Mouse (Mus musculus) MEL (cell line): ENCODE data around the gene Xlr5a. TPM values are rescaled to one million over a fixed set of nuclear protein-coding genes. Genes with fewer than 3 reads are reported as not detected.
"Not testable (repeated sequence)": the region's sequence is repeated elsewhere in the genome, so short reads cannot be mapped to it uniquely, and the experiment has no call there.

Experiments
- DNase-seq: peaks from one replicate; pipeline ENCODE4 v3.0.0; 2011; ENCODE audit warnings: low read depth, low spot score
- H3K27ac ChIP-seq: 2 replicates; pipeline ENCODE4 v1.5.1; 2012; ENCODE audit warnings: low read depth, mild to moderate bottlenecking, control low read depth, low read length, moderate library complexity; ENCODE audit not compliant: control insufficient read depth
- H3K27me3 ChIP-seq, 2 experiments: fragments of 150-350 bp in 1 of 2; sonication (generic) in 1 of 2; 2 replicates each; pipeline ENCODE4 v1.6.1; 2012; ENCODE audit warnings: low read length in 2 of 2, mild to moderate bottlenecking in 2 of 2, improper control_type of control experiment in 1 of 2, moderate library complexity in 1 of 2; ENCODE audit not compliant: insufficient read depth in 2 of 2, control insufficient read depth in 1 of 2
- H3K36me3 ChIP-seq, 2 experiments: 2 replicates each; pipeline ENCODE4 v1.6.1; 2012 to 2014; ENCODE audit warnings: low read length in 2 of 2, improper control_type of control experiment in 1 of 2, inconsistent platforms in 1 of 2, mild to moderate bottlenecking in 1 of 2; ENCODE audit not compliant: insufficient read depth in 2 of 2, control insufficient read depth in 1 of 2
- H3K4me1 ChIP-seq, 2 experiments: fragments of 150-350 bp in 1 of 2; sonication (generic) in 1 of 2; 2 replicates each; pipeline ENCODE4 v1.6.1; 2012; ENCODE audit warnings: low read length in 2 of 2, improper control_type of control experiment in 1 of 2, mild to moderate bottlenecking in 1 of 2; ENCODE audit not compliant: insufficient read depth in 2 of 2, control insufficient read depth in 1 of 2
- H3K4me3 ChIP-seq, 2 experiments: fragments of 150-350 bp in 1 of 2; sonication (generic) in 1 of 2; 2 replicates each; pipeline ENCODE4 v1.5.1; 2012; ENCODE audit warnings: low read depth in 2 of 2, low read length in 2 of 2, mild to moderate bottlenecking in 2 of 2, moderate library complexity in 2 of 2, control low read depth in 1 of 2, improper control_type of control experiment in 1 of 2; ENCODE audit not compliant: control insufficient read depth in 1 of 2, insufficient read depth in 1 of 2
- H3K79me2 ChIP-seq: 2 replicates; pipeline ENCODE4 v1.6.1; 2012; ENCODE audit warnings: mild to moderate bottlenecking, low read length, moderate library complexity; ENCODE audit not compliant: control insufficient read depth, poor library complexity, insufficient read depth
- H3K9ac ChIP-seq: 2 replicates; pipeline ENCODE4 v1.6.1; 2012; ENCODE audit warnings: low read depth, mild to moderate bottlenecking, control low read depth, low read length, moderate library complexity; ENCODE audit not compliant: control insufficient read depth, poor library complexity, severe bottlenecking
- H3K9me3 ChIP-seq: fragments of 150-350 bp; sonication (generic); replicated peaks from 2 replicates; pipeline ENCODE4 v1.6.1; 2012; ENCODE audit warnings: mild to moderate bottlenecking, low read length, improper control_type of control experiment, moderate library complexity; ENCODE audit not compliant: insufficient read depth
- BHLHE40 ChIP-seq: IDR thresholded peaks from 2 replicates; pipeline ENCODE4 v1.6.1; 2012; ENCODE audit warnings: low read depth, mild to moderate bottlenecking, inconsistent platforms, low read length, improper control_type of control experiment, borderline replicate concordance
- CHD1 ChIP-seq: IDR thresholded peaks from 2 replicates; pipeline ENCODE4 v1.6.1; 2012; ENCODE audit warnings: low read depth, mild to moderate bottlenecking, inconsistent platforms, low read length, improper control_type of control experiment
- CHD2 ChIP-seq: IDR thresholded peaks from 2 replicates; pipeline ENCODE4 v1.6.1; 2011; ENCODE audit warnings: low read length, improper control_type of control experiment
- E2F4 ChIP-seq: IDR thresholded peaks from 2 replicates; pipeline ENCODE4 v1.6.1; 2011; ENCODE audit warnings: low read depth, low read length, improper control_type of control experiment, borderline replicate concordance
- ELF1 ChIP-seq: IDR thresholded peaks from 2 replicates; pipeline ENCODE4 v1.6.1; 2014; ENCODE audit warnings: low read depth, mild to moderate bottlenecking, inconsistent platforms, low read length, improper control_type of control experiment, moderate library complexity
- ETS1 ChIP-seq: IDR thresholded peaks from 2 replicates; pipeline ENCODE4 v1.6.1; 2012; ENCODE audit warnings: low read depth, mild to moderate bottlenecking, inconsistent platforms, low read length, improper control_type of control experiment, moderate library complexity
- GATA1 ChIP-seq: IDR thresholded peaks from 2 replicates; pipeline ENCODE4 v1.6.1; 2011; ENCODE audit warnings: low read depth, low read length, improper control_type of control experiment
- HCFC1 ChIP-seq: IDR thresholded peaks from 2 replicates; pipeline ENCODE4 v1.6.1; 2012; ENCODE audit warnings: low read depth, mild to moderate bottlenecking, inconsistent platforms, low read length, improper control_type of control experiment, moderate library complexity
- MAFK ChIP-seq: IDR thresholded peaks from 2 replicates; pipeline ENCODE4 v1.6.1; 2011; ENCODE audit warnings: low read depth, mild to moderate bottlenecking, low read length, improper control_type of control experiment, borderline replicate concordance
- MEF2A ChIP-seq: IDR thresholded peaks from 2 replicates; pipeline ENCODE4 v1.6.1; 2014; ENCODE audit warnings: low read depth, mild to moderate bottlenecking, inconsistent platforms, low read length, improper control_type of control experiment; ENCODE audit not compliant: poor library complexity, insufficient replicate concordance, severe bottlenecking; ENCODE audit errors: extremely low read depth
- MXI1 ChIP-seq: IDR thresholded peaks from 2 replicates; pipeline ENCODE4 v1.6.1; 2011; ENCODE audit warnings: mild to moderate bottlenecking, low read depth, low read length, improper control_type of control experiment
- MYC ChIP-seq: IDR thresholded peaks from 2 replicates; pipeline ENCODE4 v1.6.1; 2011; ENCODE audit warnings: low read depth, mild to moderate bottlenecking, low read length, improper control_type of control experiment, moderate library complexity
- NELFE ChIP-seq: IDR thresholded peaks from 2 replicates; pipeline ENCODE4 v1.6.1; 2011; ENCODE audit warnings: low read depth, low read length, improper control_type of control experiment
- NRF1 ChIP-seq: IDR thresholded peaks from 2 replicates; pipeline ENCODE4 v1.6.1; 2014; ENCODE audit warnings: low read depth, mild to moderate bottlenecking, inconsistent platforms, low read length, improper control_type of control experiment, moderate library complexity; ENCODE audit not compliant: poor library complexity, insufficient read depth, severe bottlenecking
- POLR2A ChIP-seq, 2 experiments: IDR thresholded peaks; 2 replicates each; pipeline ENCODE4 v1.6.1; 2011 to 2012; ENCODE audit warnings: low read length in 2 of 2, mild to moderate bottlenecking in 2 of 2, control low read depth in 1 of 2, improper control_type of control experiment in 1 of 2, low read depth in 1 of 2, moderate library complexity in 1 of 2; ENCODE audit not compliant: control insufficient read depth in 1 of 2, insufficient read depth in 1 of 2, poor library complexity in 1 of 2
- SIN3A ChIP-seq: IDR thresholded peaks from 2 replicates; pipeline ENCODE4 v1.6.1; 2012; ENCODE audit warnings: low read length, improper control_type of control experiment, inconsistent platforms
- SMC3 ChIP-seq: IDR thresholded peaks from 2 replicates; pipeline ENCODE4 v1.6.1; 2011; ENCODE audit warnings: low read depth, low read length, improper control_type of control experiment
- TBP ChIP-seq: IDR thresholded peaks from 2 replicates; pipeline ENCODE4 v1.8.0; 2011; ENCODE audit warnings: low read depth, low read length, improper control_type of control experiment
- TCF12 ChIP-seq: IDR thresholded peaks from 2 replicates; pipeline ENCODE4 v1.6.1; 2014; ENCODE audit warnings: low read depth, mild to moderate bottlenecking, inconsistent platforms, low read length, improper control_type of control experiment, moderate library complexity
- ZKSCAN1 ChIP-seq: IDR thresholded peaks from 2 replicates; pipeline ENCODE4 v1.6.1; 2012; ENCODE audit warnings: low read depth, mild to moderate bottlenecking, inconsistent platforms, low read length, improper control_type of control experiment, moderate library complexity
- polyA plus RNA-seq, 2 experiments: library from polyadenylated mRNA; stranded (reverse) in 1 of 2; unstranded in 1 of 2; fragments of >175 nt in 1 of 2; fragments of >200 nt in 1 of 2; gene quantifications; 2 replicates each; pipeline versions ENCODE4 v1.2.1 to v1.2.4; 2012; ENCODE audit warnings: low replicate concordance in 2 of 2, low read depth in 1 of 2; ENCODE audit not compliant: insufficient read length in 2 of 2, insufficient read depth in 1 of 2, missing spikeins in 1 of 2
- total RNA-seq: library from RNA; depleted of rRNA; stranded (reverse); fragments of 300-350 nt; gene quantifications from 2 replicates; pipeline ENCODE4 v1.2.3, GENCODE M21; 2012; rRNA removed

The Xlr5a gene
- total RNA-seq (not detected in 2 replicates), polyA plus RNA-seq (not detected)

GRCm38 (mm10) chrX:73292876-73293275 is at the start of gene Xlr5a, which contains the start of gene Xlr5c:
Gene Xlr5a, minus strand, starts transcription at chrX:73292976.
Gene Xlr5c, minus strand, starts transcription at chrX:73292976.
- not testable (repeated sequence) for H3K27ac ChIP-seq, H3K79me2 ChIP-seq, H3K9me3 ChIP-seq, H3K27me3 ChIP-seq, H3K36me3 ChIP-seq, H3K4me3 ChIP-seq, H3K4me1 ChIP-seq, DNase-seq, H3K9ac ChIP-seq

- TF ChIP-seq HCFC1, result 0 out of 2 replicates have a peak, but pooled peaks have one; percentile 10
- TF ChIP-seq MYC, result no peak
- no peak for TF ChIP-seq GATA1
- no peak for TF ChIP-seq ELF1
- peak; percentile 35; the same call in 1 of the 2 replicates for TF ChIP-seq TCF12
- no peak for TF ChIP-seq MEF2A
- TF ChIP-seq CHD1, result no peak
- TF ChIP-seq ETS1, result no peak
- TF ChIP-seq POLR2A (IDR thresholded peaks at IDR 0.05; ENCODE audit: control insufficient read depth in 1 of 2, insufficient read depth in 1 of 2, low read depth in 1 of 2, low read length in 2 of 2, poor library complexity in 1 of 2), result peak; percentile 60 to 70; a peak in 3 of 4 replicates
- no peak for TF ChIP-seq ZKSCAN1
- 0 out of 2 replicates have a peak, but pooled peaks have one; percentile 39 for TF ChIP-seq SIN3A
- no peak for TF ChIP-seq BHLHE40
- TF ChIP-seq TBP, result no peak
- no peak for TF ChIP-seq MAFK
- TF ChIP-seq CHD2, result no peak
- no peak for TF ChIP-seq NRF1
- TF ChIP-seq E2F4, result no peak
- TF ChIP-seq MXI1, result peak; percentile 64; the same call in 1 of the 2 replicates
- TF ChIP-seq SMC3, result no peak
- TF ChIP-seq NELFE, result peak; percentile 54
- peaks cover 0 to 15% of the 10 kb centered on the region in 2 experiments; a peak in 2 of 4 replicates for H3K36me3 ChIP-seq
- DNase-seq, result peak; percentile 76
- H3K9ac ChIP-seq, result peak within 1 kb of the TSS; percentile 77
- peak within 1 kb of the TSS; percentile 57 to 94 for H3K4me3 ChIP-seq
- H3K4me1 ChIP-seq, result peaks cover 6 to 7% of the 10 kb centered on the region in 2 experiments
- 0 out of 2 replicates have a peak within 1 kb of the TSS, but pooled peaks have one; percentile 1 for H3K27ac ChIP-seq
- no peaks in the 10 kb centered on the region for H3K9me3 ChIP-seq
- H3K79me2 ChIP-seq, result peaks cover 3% of the 10 kb centered on the region; the same call in 1 of the 2 replicates
- H3K27me3 ChIP-seq, result no peaks in the 10 kb centered on the region
Measured at GRCm38 (mm10) chrX:73342483-73342895, 49.7 kb upstream of the Xlr5a start, which contains the start of gene Zfp275. Gene Zfp275, plus strand, starts transcription at chrX:73342621.
